Mouse (Mus musculus): Measurements from ENCODE around the gene Tmem131l. TPM values are rescaled to one million over a fixed set of nuclear protein-coding genes. Genes with fewer than 3 reads are reported as not detected.

Tmem131l gene
- 10 to 100 TPM; 18.2 to 18.6 TPM for total RNA-seq (2021)
- long read RNA-seq, experiment 1, full-length matches to known transcripts = 3 of 15 reads
- long read RNA-seq, experiment 1, partial matches to known transcripts = 4 of 15 reads
- long read RNA-seq, experiment 1, other reads (novel, unspliced or antisense) = 8 of 15 reads
- long read RNA-seq, experiment 2, full-length matches to known transcripts = 1 of 7 reads
- long read RNA-seq, experiment 2, partial matches to known transcripts = 1 of 7 reads
- long read RNA-seq, experiment 2, other reads (novel, unspliced or antisense) = 5 of 7 reads

DNA sequence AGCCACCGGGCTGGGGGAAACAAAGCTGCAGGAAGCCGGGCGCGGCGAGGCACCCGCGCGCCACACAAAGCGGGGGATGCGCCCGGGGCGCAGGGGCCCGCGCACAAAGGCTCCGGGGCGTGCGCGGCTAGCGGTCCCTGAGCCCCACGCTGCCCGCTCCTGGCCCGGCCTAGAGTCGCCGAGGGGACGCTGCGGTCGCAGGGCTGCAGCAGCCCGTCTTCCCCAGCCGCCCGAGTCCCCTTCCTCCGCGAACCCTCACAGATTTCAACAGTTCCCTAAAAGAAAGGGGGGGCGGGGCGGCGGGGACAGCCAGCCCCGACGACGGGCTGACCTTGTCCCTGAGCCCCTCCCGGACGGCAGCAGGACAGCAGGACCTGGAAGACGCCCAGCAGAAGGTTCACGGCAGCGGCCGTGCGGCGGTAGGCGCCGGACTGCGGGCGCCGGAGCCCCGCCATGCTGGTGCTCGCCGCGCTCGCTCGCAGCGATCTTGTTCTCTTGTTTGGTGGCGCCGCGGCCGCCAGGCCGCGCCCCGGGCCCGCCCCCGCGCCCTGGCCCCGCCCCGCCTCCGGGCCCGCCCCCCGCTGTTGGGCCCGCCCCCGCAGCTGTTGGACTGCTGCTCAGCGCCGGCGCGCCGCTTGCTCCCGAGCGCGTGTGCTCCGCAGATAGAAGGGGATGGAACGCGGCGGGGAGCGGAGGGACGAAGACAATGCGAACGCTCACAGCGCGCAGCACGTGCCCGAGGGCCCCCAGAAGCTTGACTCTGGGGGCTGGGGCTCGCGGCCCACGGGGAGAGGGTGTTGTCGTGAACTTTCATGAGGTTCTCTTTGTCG is at the start of gene Tmem131l:
Gene Tmem131l, minus strand, starts transcription at position 530 of the 830 bp plus-strand sequence.
- peak; percentile 61 to 77 for DNase-seq (ENCODE audit: low spot score in 2 of 2)

DNA sequence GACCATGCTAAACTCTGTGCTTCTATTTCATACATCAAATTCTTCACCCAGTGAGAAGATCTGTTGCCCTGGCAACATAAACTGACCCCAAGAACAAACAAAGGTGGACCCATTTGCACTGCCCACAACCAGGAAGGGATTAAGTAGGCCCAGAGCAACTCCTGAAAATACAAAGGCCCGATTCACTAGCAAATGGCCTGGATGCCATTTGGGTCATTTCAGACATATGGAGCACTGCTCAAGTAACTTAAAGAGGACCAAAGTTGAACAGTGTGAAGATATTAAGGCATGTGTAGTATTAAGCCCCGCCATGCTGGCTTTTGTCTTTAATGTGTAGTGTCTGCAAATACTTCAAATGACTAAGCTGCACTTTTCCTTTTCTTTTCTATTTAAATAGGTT is 46.9 kb upstream of the Tmem131l start:
- DNase-seq (ENCODE audit: low spot score in 2 of 2) = no peak

DNA sequence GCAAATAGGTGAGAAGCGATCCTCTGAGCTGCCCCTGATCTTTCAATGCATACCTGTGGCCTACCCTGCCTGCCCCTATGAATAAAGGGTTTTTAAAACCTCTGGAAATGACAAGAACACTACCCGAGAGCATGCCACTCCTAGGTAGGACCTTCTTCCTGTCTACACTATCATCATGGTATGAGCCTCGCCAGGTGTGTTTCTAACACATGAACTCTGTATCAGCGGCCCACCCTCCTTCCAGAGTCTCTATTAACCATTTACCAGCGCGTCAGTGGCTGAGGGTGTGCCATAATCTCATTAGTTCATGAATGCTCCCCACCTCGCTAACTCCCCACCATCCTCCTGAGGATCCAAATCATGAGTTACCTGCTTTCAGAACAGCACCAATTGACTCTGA is 46.4 kb upstream of the Tmem131l start:
- DNase-seq (ENCODE audit: low spot score in 2 of 2) = no peak

DNA sequence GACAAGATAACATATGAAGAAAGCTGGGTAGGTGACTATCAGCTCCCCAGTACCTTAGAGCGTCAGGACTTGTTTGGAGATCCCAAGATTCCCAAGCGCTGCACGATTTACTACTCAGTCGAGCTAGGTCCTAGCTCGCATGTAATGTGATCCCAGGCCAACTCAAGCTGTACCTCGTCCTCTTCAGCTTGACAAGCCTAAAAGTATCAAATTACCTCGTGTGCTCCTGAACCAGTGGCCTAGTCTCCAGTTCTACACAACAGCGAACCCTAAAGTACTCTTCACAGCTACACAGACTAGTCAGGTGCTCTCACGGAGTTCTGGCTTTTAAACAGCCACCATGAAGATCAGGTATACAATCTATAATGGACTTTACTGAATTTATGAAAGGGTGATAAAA is 45.5 kb upstream of the Tmem131l start:
- DNase-seq (ENCODE audit: low spot score in 2 of 2) = no peak

DNA sequence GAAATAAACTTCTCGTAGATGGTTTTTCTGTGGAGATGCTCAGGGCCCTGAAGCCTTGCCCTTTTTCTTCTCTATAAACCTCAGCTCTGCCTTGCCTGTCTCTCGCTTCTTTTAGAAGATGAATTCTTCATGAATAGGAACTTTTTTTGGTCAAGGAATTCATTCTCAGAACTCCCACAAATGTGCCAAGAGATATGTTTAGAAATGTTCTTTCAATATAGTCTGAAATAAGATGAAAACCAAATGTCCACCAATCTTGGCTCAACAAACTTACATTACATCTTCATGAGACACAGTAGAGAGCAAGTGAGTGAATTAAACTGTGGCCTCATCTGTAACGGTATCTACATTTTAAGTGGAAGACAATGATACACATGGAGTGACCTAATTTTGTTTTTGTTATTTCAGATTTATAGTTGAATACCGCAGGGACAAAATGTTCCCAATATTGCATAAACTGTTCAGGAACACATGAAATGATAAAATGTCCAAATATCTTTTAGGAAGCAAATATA is 41.3 kb upstream of the Tmem131l start:
- DNase-seq (ENCODE audit: low spot score in 2 of 2) = no peak

DNA sequence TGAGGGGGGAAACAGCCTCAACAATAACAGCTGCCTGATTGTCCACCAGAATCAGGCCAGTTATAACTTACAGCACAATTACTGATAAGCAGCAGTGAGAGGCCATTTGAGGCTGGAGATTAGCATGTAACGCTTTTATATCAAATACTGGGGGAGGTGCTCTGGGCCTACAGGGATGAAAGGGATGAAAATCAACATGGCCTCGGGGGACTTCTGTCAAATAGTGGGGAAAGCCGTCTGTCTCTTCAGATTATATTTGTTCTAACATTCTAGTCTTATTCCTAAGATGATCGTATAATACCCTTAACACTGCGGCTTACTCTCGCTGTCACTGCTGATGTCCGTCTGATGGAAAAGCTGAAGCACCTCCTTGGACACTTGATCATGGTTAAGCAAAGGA is 40.1 kb upstream of the Tmem131l start:
- DNase-seq (ENCODE audit: low spot score in 2 of 2) = no peak

DNA sequence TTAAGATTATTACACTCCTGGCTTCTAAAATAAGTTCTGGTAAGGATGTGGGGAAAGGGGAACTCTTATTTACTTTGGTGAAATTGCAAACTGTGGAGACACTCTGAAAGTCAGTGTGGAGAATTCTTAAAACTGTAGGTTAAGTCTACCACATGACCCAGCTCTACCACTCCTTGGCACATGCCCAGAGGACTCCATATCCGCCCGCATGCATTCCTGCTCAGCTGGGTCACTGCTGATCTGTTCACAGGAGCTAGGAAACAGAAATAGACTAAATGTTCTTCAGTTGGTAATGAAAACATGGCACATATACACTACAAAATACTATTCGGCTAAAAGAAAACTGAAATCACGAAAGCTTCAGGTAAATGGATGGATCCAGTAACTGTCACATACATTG is 37.5 kb upstream of the Tmem131l start:
- DNase-seq (ENCODE audit: low spot score in 2 of 2) = no peak

DNA sequence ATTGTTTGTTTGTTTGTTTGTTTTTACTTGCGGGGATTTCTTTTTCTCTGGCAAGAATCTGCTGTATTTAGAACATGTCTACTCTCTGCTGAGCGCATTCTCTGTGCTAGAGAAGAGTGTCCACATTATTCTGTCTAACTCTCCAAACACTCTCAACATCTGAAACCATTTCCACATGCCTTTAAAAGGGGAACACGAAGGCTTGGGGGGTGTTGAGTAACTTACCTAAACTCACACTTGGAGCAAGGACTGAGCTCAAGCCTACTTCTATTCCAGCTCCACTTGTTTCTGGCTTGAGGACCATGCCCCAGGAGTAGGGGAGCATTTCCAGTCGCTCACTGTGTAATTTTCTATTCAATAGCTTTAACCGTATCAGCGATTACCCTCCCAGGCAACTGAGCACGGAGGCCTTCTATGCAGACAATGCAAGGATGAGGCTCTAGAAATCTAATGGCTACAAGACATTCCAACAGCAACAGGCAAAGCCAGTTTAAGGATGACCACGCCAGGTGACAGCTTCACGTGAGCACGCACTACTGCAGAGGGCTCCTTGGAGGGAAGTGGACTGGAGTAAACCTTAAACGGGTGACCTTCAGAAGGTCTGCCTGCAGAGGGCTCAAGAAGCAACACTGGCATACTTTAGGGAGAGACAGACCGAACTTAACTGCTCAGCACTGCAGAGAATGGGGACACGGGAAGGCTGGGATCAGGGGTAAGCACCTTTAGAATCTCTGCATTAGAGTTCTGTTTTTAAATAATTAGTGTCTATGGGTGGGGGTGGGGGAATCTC is 36.8 kb upstream of the Tmem131l start:
- DNase-seq (ENCODE audit: low spot score in 2 of 2) = no peak

DNA sequence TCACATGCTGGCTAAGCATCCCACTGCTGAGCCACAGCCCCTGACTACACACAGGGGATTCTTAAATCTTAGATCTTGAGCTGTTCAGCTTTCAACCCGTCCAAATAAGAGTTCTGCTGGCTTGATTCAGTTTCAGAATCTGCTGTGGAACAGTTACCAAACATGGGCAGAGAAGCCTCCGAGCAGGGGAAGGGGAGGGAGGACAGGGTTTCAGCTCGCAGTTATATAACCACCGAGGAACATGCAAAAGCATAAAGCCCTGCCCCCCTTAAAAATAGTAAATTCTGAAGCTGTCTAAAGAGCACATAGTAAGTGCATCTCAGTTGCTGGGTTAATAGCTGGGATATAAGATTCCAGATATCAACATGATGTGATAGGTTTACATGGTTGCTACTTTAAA is 35.5 kb upstream of the Tmem131l start:
- DNase-seq (ENCODE audit: low spot score in 2 of 2) = no peak

DNA sequence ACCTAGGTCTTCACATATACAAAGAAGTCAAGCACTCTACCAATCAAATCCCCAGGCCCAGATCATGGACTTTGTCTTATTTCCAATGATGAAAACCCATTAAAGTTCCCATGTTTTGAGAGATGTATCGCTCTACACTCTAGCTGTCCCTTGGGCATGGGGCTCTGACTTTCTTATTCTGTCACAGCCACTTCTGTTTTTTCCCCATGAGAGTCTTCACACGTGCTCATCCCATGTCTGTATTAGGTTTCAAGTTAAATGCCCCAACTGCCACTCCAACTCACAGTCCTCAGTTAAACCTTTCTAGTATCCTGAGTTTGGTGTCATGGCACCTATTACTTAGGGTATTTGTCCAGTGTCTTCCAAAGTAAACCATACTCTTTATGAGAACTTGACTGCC is 34.8 kb upstream of the Tmem131l start:
- no peak for DNase-seq (ENCODE audit: low spot score in 2 of 2)

DNA sequence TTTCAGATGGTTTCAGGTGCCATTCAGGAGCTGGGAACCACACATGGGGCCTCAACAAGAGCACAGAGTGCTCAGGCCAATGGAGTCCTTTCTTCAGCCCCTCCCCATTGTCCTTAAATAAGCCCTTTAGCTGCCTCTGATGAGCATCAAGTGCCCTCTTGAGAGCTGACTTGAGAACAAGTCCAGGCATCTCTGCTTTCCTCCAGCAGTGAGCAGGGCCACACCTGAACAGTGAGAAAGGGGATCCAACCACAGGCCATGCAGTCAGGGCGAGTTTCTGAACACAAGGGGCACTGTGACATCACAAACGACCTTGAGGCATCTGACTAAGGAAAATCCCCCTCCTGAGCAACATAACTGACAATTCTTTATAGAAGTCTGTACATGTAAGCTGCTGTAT is 31.7 kb upstream of the Tmem131l start:
- DNase-seq (ENCODE audit: low spot score in 2 of 2) = no peak

DNA sequence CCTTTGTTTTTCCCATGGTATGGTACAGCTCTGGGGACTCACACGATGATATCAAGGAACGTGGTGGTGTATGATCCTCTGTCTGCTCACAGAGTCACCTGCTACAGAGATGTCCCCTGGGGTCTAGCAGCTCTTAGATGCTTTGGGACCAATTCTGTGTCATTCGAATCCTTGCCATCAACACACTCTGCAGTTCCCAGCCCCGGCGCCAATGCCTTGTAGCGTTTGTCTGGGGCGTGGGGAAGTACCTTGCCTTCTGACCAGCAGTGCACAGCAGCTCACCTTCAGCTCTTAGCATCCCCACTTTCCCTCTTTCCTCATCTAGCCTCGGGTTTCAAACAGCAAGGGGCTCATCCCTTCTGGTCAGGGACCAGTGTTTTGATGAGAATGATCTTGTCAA is 30.8 kb upstream of the Tmem131l start:
- no peak for DNase-seq (ENCODE audit: low spot score in 2 of 2)

DNA sequence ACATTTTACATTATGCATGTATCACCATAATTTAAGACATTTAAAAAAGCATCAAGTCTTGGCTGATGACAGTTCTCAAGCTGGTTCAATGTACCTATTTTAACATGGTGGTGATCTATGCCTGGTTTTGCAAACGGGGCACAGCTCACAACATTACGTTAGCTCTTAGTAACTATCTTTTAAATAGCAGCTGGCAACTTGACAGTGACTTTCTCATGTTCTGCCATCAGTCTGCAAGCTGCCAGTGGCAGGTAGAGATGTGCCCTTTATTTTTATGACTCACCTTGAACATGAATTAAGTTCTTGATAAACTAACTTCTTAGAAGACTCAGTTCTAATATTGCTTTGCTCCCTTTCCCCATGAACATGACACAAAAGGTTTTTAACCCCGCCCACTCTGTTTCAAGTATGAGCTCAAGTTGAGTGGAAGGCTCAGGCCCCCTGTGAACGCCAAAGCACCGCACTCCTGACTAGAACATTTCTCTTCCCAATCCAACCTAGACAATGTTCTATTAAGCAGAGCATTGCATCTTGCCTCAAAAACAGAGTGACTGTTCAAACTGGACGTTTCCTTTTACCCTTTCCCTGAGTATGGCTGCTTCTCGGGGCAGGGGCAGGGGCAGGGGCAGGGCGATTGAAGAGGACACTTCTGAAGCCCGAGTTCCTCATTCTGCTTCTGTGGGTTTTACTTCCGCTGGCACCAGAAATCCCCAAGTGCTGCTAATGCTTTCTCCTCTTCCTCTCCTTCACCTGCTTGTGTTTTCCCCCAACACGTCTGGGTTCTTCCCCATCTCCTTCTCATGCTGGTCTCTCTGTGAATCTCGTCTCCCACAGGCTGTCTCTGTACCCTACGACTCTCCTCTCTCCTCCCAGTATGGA is 29.1 kb upstream of the Tmem131l start:
- no peak for DNase-seq (ENCODE audit: low spot score in 2 of 2)

DNA sequence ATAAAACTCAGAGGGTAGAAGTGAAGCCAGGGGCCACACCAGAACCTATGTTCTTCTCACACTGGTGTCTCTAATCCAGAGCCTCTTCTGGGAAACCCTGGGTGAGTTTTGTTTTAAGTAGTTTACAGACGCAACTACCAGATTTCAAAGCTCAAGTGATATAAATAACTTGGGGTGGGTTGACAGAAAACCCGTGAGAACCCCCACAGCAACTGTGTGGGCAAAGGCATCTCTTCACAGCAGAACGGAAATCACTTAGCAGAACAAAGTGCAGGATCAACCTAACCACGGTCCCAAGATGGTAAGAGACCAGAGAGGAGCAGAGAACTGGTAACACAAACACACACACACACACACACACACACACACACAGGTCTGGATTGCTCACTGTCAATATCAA is 25.9 kb upstream of the Tmem131l start:
- no peak for DNase-seq (ENCODE audit: low spot score in 2 of 2)

DNA sequence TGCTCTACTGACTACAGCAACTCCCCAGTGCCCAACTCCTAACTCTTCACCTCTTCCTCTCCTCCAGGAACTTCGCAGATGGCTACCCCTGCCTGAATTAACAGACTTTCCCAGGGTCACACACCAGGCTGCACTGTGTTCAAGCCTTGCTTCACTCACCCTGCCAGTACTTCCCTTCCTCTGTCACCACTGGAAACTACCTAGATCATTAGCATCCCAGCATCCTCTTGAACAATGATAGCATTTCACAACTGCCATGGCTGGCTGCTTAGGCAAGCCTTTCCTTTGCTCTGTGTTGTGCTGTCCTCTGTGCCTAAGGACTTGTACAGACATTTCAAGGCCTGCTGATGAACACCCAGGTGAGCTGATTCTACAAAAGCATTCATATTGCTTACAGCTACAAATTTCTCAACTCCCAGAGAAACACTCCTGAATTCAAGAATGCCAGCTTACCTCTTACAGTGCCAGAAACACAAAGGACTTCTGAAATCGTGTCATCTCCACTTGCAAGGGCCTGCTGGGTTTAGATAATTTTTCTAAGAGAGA is 23.5 kb upstream of the Tmem131l start:
- no peak for DNase-seq (ENCODE audit: low spot score in 2 of 2)

DNA sequence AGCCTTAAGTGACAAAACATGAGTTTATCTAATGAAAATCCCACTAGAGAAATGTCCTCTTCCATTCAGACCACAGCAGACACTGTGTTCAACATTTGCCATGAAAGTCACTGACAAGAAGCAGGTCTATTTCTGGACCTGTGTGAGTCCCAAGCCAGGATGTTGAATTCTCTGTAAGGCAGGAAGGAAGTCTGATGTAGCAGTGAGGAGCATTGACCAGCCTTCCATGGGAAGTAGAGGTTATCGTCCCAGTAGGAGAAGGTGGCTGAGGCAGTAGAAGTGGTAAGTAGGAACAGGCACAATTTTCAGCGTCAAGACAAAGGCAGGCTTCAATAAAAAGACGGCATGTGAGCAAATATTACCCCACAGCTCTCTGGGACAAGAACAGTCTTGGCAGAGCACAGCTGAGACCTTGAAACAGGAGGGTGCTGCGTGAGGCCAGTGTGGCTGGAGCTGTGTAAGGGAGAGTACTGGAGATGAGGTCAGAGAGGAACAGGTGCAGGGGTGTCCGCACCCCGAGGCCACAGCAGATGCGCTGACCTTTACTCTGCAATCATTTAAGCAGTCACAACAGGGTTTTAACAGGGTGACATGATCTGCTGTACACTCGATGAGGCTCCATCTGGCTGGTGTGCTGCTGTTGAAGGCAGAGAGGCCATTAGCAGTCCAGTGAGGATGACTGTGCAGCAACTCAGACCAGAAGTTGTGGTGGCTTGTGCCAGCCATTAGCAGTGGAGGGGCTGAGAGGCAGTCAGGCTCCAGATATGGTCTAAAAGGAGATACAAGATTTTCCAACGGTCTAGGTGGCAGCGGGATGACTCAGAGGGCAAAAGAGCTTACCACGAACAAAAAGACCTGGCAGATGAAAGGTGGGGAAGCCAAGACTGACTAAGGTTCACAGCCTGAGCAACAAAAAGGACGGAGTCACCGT is 21.8 kb upstream of the Tmem131l start:
- DNase-seq (ENCODE audit: low spot score in 2 of 2) = no peak

DNA sequence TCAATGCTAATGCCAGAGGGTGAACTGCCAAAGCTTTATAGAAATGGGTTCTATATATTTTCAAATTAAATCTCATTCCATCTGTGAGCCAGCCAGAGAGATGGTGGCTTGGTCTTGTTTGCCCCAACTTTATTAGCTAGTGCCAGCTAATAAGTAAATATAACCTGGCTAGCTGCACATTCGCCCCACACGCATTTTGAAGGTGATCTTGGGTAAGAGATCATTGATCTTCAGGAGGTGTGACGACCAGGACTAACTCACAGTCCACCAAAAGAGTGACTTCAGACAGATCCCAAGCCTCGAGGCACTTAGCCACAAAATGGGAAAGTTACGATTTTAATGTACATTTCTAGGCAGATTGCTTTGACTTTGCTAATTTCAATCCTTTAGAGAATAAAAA is 21.0 kb upstream of the Tmem131l start:
- DNase-seq (ENCODE audit: low spot score in 2 of 2) = no peak

DNA sequence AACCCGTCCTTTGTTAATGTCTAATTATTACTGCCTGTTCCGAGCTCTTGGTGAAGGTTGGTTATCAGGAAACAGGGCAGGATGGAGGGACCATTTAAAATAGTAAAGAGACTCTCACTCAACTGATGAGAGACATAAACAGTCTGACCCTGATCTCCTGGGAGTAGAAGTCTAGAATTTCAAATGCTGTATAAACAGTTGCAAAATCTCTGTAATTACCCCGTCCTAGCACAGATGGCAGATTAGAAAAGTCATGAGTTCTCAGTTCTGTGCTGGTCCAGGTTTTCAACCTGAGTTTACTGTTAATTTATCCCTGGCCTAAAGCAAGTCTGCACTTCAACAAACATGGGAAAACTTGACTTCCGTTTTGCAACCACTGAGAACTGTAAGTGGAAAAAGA is 20.2 kb upstream of the Tmem131l start:
- DNase-seq (ENCODE audit: low spot score in 2 of 2) = no peak

DNA sequence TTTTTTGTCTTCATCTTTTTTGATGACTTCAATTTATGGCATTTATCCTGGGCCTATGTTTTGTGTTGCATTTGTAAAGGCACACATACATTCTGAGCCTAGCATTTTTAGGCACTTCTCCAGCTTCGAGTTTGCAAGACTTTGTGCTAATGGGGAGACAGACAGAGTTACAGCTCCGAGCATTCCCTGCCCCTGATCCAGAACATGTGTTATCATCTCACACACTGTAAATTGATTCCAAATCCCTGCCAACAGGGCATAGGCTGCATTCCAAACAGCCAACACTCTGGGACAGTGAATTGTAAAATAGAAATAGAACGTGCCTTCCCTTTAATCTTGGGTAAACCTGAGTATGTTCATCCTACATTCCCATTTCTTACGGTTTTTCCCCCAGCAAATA is 19.7 kb upstream of the Tmem131l start:
- DNase-seq (ENCODE audit: low spot score in 2 of 2) = no peak
